ENCODE assay signal across 10 mouse cellular contexts in genomic region chr7:98490328-98490727, GRCm38 (mm10). TPM values are rescaled to one million over a fixed set of nuclear protein-coding genes. Genes with fewer than 3 reads are reported as not detected.
A peak's percentile ranks its signal among the peaks of the same experiment; 100 is the strongest.
DNase-seq lines count a peak whose midpoint lies in the region; ATAC-seq lines count a peak whose summit lies in the region.
"Had no signal": no experiment of that assay in that cellular context is flagged by ENCODE, and none has a peak within 500 bp of the region (broad histone marks: within the 10 kb centered on the region; RNA-seq: fewer than 3 reads in every experiment).

No protein-coding gene starts in this region.

- H3K4me2 ChIP-seq in kidney, embryonic 14.5 days (replicated peaks; ENCODE audit: low read depth, low read length) = peak overlapping the region; percentile 86
- peak overlapping the region; percentile 80 for H3K4me2 ChIP-seq in hindbrain, embryonic 14.5 days (replicated peaks)
- H3K4me2 ChIP-seq in midbrain, embryonic 13.5 days (replicated peaks) = peak overlapping the region; percentile 57

- peak overlapping the region; percentile 43 for H3K4me3 ChIP-seq in kidney, embryonic 14.5 days (ENCODE audit: low read length)
- peak overlapping the region; percentile 65 for H3K4me3 ChIP-seq in embryonic facial prominence, embryonic 10.5 days
- peak overlapping the region; percentile 42 for H3K4me3 ChIP-seq in hindbrain, embryonic 14.5 days (replicated peaks; ENCODE audit: low read length)
- peak overlapping the region; percentile 41 for H3K4me3 ChIP-seq in midbrain, embryonic 13.5 days (replicated peaks)

- WGBS in kidney, embryonic 14.5 days = 40% methylated on average over 4 of the region's 4 CpGs
- WGBS in embryonic facial prominence, embryonic 10.5 days = 70% methylated on average over 4 of the region's 4 CpGs
- WGBS in hindbrain, embryonic 14.5 days = 66% methylated on average over 4 of the region's 4 CpGs
- 74% methylated on average over 4 of the region's 4 CpGs for WGBS in midbrain, embryonic 13.5 days

- DNase-seq in kidney, adult 11 months = no peak
- no peak for DNase-seq in embryonic facial prominence, embryonic 10.5 days (ENCODE audit: low spot score)
- peak; percentile 38 for DNase-seq in hindbrain, embryonic 14.5 days (ENCODE audit: low spot score)
- DNase-seq in gastrocnemius, postnatal 14 days = no peak
- DNase-seq in right cerebral cortex, postnatal 14 days = no peak

- H3K27ac ChIP-seq in kidney, embryonic 14.5 days (ENCODE audit: low read depth, low read length) = no peak overlapping the region
- no peak overlapping the region for H3K27ac ChIP-seq in embryonic facial prominence, embryonic 10.5 days (replicated peaks)
- no peak overlapping the region for H3K27ac ChIP-seq in hindbrain, embryonic 14.5 days
- no peak overlapping the region for H3K27ac ChIP-seq in midbrain, embryonic 13.5 days
- H3K27ac ChIP-seq: macrophage had no signal

- no peak for ATAC-seq in kidney, embryonic 14.5 days (ENCODE audit: low FRiP score, low TSS enrichment)
- ATAC-seq in hindbrain, embryonic 14.5 days (ENCODE audit: low FRiP score) = no peak
- no peak; the same call in 1 of the 2 replicates for ATAC-seq in midbrain, embryonic 13.5 days
- ATAC-seq in activated CD4-positive, CD25-positive, alpha-beta regulatory T cell, adult 4 months = no peak

- H3K9ac ChIP-seq in kidney, embryonic 14.5 days (ENCODE audit: low read depth, low read length) = peak overlapping the region; percentile 62
- no peak overlapping the region for H3K9ac ChIP-seq in hindbrain, embryonic 14.5 days
- H3K9ac ChIP-seq in midbrain, embryonic 13.5 days (replicated peaks) = peak overlapping the region; percentile 66; the same call in 1 of the 2 replicates

- intact Hi-C loops in gastrocnemius, postnatal 14 days (cut with DNase I; ENCODE audit: low total_unique reads) = no loop called here

- no peaks in the 10 kb centered on the region for H3K27me3 ChIP-seq in kidney, embryonic 14.5 days (ENCODE audit: control insufficient read depth, insufficient read depth, low read length)
- peaks cover 45% of the 10 kb centered on the region for H3K27me3 ChIP-seq in embryonic facial prominence, embryonic 10.5 days (replicated peaks; ENCODE audit: low read depth, poor library complexity, severe bottlenecking)
- no peaks in the 10 kb centered on the region for H3K27me3 ChIP-seq in hindbrain, embryonic 14.5 days (ENCODE audit: control insufficient read depth, insufficient read depth, low read length)
- H3K27me3 ChIP-seq in midbrain, embryonic 13.5 days = peaks cover 30% of the 10 kb centered on the region

- H3K9me3 ChIP-seq in kidney, embryonic 14.5 days (ENCODE audit: control insufficient read depth, low read length) = no peaks in the 10 kb centered on the region
- H3K9me3 ChIP-seq in embryonic facial prominence, embryonic 10.5 days = no peaks in the 10 kb centered on the region
- H3K9me3 ChIP-seq in hindbrain, embryonic 14.5 days (ENCODE audit: control insufficient read depth, low read length) = no peaks in the 10 kb centered on the region
- H3K9me3 ChIP-seq in midbrain, embryonic 13.5 days = no peaks in the 10 kb centered on the region
- H3K9me3 ChIP-seq: G1E had no signal

- H3K36me3 ChIP-seq in kidney, embryonic 14.5 days (ENCODE audit: control insufficient read depth, insufficient read depth, low read length) = no peaks in the 10 kb centered on the region
- H3K36me3 ChIP-seq in embryonic facial prominence, embryonic 10.5 days (replicated peaks) = no peaks in the 10 kb centered on the region
- H3K36me3 ChIP-seq in hindbrain, embryonic 14.5 days (replicated peaks; ENCODE audit: control insufficient read depth, insufficient read depth) = no peaks in the 10 kb centered on the region
- H3K36me3 ChIP-seq in midbrain, embryonic 13.5 days = no peaks in the 10 kb centered on the region
- H3K36me3 ChIP-seq: G1E had no signal

- H3K4me1 ChIP-seq in kidney, embryonic 14.5 days (ENCODE audit: control insufficient read depth, insufficient read depth, low read length) = peaks cover 39% of the 10 kb centered on the region
- H3K4me1 ChIP-seq in embryonic facial prominence, embryonic 10.5 days = peaks cover 43% of the 10 kb centered on the region
- H3K4me1 ChIP-seq in hindbrain, embryonic 14.5 days (replicated peaks; ENCODE audit: control insufficient read depth, insufficient read depth, low read length) = peaks cover 16% of the 10 kb centered on the region
- peaks cover 15% of the 10 kb centered on the region for H3K4me1 ChIP-seq in midbrain, embryonic 13.5 days (replicated peaks)

RNA-seq across cellular contexts. Expression of gene Lrrc32, which starts 1.2 kb away (rescaled TPM):
- 9.5 and 13.7 TPM in 2 replicates for polyA plus RNA-seq in kidney, embryonic 14.5 days (2014; fragmentation: Nextera tagmentation; extraction: Ambion mirVana)
- polyA plus RNA-seq in embryonic facial prominence, embryonic 10.5 days (2016; fragmentation: Nextera tagmentation; extraction: Ambion mirVana) = 3.6 and 3.7 TPM in 2 replicates
- 5.1 and 7.2 TPM in 2 replicates for polyA plus RNA-seq in hindbrain, embryonic 14.5 days (2014; fragmentation: Nextera tagmentation; extraction: Ambion mirVana)
- 2.7 and 3.8 TPM in 2 replicates for polyA plus RNA-seq in midbrain, embryonic 13.5 days (2015; fragmentation: Nextera tagmentation; extraction: Ambion mirVana)
- total RNA-seq in gastrocnemius, postnatal 14 days (2021) = 1 to 10 TPM; 3.5 to 6.9 TPM
- 10 to 100 TPM; 57.2 to 89.2 TPM for polyA plus RNA-seq in activated CD4-positive, CD25-positive, alpha-beta regulatory T cell, adult 4 months (2017; shearing (Covaris generic))
- polyA plus RNA-seq: G1E had no signal

RNA-seq across cellular contexts. Expression of gene Gucy2d, which starts 50.1 kb away (rescaled TPM):
- polyA plus RNA-seq in kidney, embryonic 14.5 days (2014; fragmentation: Nextera tagmentation; extraction: Ambion mirVana) = not detected in 2 replicates
- not detected in 2 replicates for polyA plus RNA-seq in embryonic facial prominence, embryonic 10.5 days (2016; fragmentation: Nextera tagmentation; extraction: Ambion mirVana)
- polyA plus RNA-seq in hindbrain, embryonic 14.5 days (2014; fragmentation: Nextera tagmentation; extraction: Ambion mirVana) = 0.19 and 0.39 TPM in 2 replicates
- not detected in 2 replicates for polyA plus RNA-seq in midbrain, embryonic 13.5 days (2015; fragmentation: Nextera tagmentation; extraction: Ambion mirVana)
- total RNA-seq in gastrocnemius, postnatal 14 days (2021) = under 1 TPM in 1 of 2 experiments, not detected in 1; 0.18 TPM
- polyA plus RNA-seq in activated CD4-positive, CD25-positive, alpha-beta regulatory T cell, adult 4 months (2017; shearing (Covaris generic)) = not detected
- polyA plus RNA-seq: G1E, macrophage had no signal
